Mouse (Mus musculus) liver, adult 2 months (tissue): ENCODE measurements around the gene Ccdc163.

Source experiments
- CTCF ChIP-seq: fragments of 200-500 bp; IDR thresholded peaks from 2 replicates; pipeline ENCODE4 v1.5.1; 2011; ENCODE audit warnings: low read depth, low read length, control low read depth
- POLR2A ChIP-seq: fragments of 200-500 bp; IDR thresholded peaks from 2 replicates; pipeline ENCODE4 v1.6.1; 2011; ENCODE audit warnings: low read length, control low read depth; ENCODE audit not compliant: insufficient read depth; ENCODE audit errors: extremely low read depth

DNA sequence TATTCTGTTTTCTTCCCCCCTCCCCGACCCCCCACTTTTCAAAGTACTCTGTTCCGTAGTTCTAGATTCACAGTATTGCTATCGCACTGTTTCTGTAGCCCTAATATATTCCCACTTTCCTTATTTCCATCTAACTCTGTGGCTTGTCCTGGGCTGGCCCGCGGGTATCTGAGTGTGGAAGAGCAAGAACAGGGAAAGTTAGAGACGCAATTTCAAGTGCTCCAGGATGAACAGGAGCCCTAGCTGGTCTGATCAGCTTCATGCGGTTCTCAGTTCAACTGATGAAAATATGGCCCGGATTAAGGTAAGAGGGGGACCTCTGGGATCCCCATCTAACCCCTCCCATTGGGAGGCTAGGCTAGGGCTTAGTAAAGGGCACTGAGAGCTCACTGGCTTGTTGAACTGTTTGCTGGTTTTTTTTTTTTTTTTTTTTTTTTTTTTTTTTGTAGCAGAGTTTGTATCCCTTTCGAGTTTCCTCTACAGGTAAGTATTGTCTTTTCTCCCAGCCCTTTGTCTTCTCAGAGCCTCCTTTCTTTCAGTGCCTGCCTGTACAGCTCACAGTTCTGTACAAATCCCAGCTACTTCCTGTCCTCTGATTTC, 582 bp downstream of the Ccdc163 start:
- no peak for TF ChIP-seq CTCF
- no peak for TF ChIP-seq POLR2A
